Mouse (Mus musculus) stomach, postnatal 0 days (tissue): Measurements from ENCODE around the gene Fgd4. TPM values are rescaled to one million over a fixed set of nuclear protein-coding genes. Genes with fewer than 3 reads are reported as not detected.
"Not testable (repeated sequence)": the region's sequence is repeated elsewhere in the genome, so short reads cannot be mapped to it uniquely, and the experiment has no call there.

Source experiments
- ATAC-seq: fragments of 200-750 bp; cut with Nextera tagmentation; 2 replicates; pipeline ENCODE4 v1.8.0; 2017; ENCODE audit not compliant: low FRiP score, low TSS enrichment
- DNase-seq: peaks from one replicate; pipeline ENCODE4 v3.0.0-alpha.2; 2016; ENCODE audit warnings: low spot score
- H3K27ac ChIP-seq: fragments of 300-500 bp; sonication (generic); replicated peaks from 2 replicates; pipeline ENCODE4 v1.5.1; 2014; ENCODE audit warnings: mild to moderate bottlenecking, control low read depth
- H3K27me3 ChIP-seq: fragments of 300-500 bp; sonication (generic); 2 replicates; pipeline ENCODE4 v1.6.1; 2014; ENCODE audit warnings: low read length; ENCODE audit not compliant: control insufficient read depth, insufficient read depth
- H3K36me3 ChIP-seq: fragments of 300-500 bp; sonication (generic); 2 replicates; pipeline ENCODE4 v1.6.1; 2014; ENCODE audit warnings: low read length, mixed read lengths; ENCODE audit not compliant: control insufficient read depth, insufficient read depth
- H3K4me1 ChIP-seq: fragments of 300-500 bp; sonication (generic); replicated peaks from 2 replicates; pipeline ENCODE4 v1.6.1; 2014; ENCODE audit warnings: antibody characterized with exemption; ENCODE audit not compliant: control insufficient read depth, insufficient read depth
- H3K4me2 ChIP-seq: fragments of 300-500 bp; sonication (generic); replicated peaks from 2 replicates; pipeline ENCODE4 v1.6.1; 2014; ENCODE audit warnings: low read depth, mild to moderate bottlenecking, control low read depth, moderate library complexity
- H3K4me3 ChIP-seq: fragments of 300-500 bp; sonication (generic); 2 replicates; pipeline ENCODE4 v1.5.1; 2014; ENCODE audit warnings: low read depth, low read length, control low read depth
- H3K9ac ChIP-seq: fragments of 300-500 bp; sonication (generic); 2 replicates; pipeline ENCODE4 v1.6.1; 2014; ENCODE audit warnings: mild to moderate bottlenecking, low read length, control low read depth, mixed read lengths
- H3K9me3 ChIP-seq: fragments of 300-500 bp; sonication (generic); 2 replicates; pipeline ENCODE4 v1.6.1; 2016; ENCODE audit warnings: low read length; ENCODE audit not compliant: control insufficient read depth
- CTCF ChIP-seq: IDR thresholded peaks from 2 replicates; pipeline ENCODE4 v1.5.1; 2016; ENCODE audit warnings: antibody characterized with exemption, low read depth, mild to moderate bottlenecking, moderate library complexity
- EP300 ChIP-seq: optimal IDR thresholded peaks from 2 replicates; pipeline ENCODE3; 2016; ENCODE audit warnings: antibody characterized with exemption
- WGBS: fragments of 180-500 bp; shearing (Covaris S2); extraction: QIAGEN DNeasy Blood & Tissue Kit; methylation state at CpG from one replicate; pipeline ENCODE4 v1.1.7; 2014; 5-methylcytosine and 5-hydroxymethylcytosine counted together
- polyA plus RNA-seq: library from polyadenylated mRNA; unstranded; fragments of >200 nt; fragmentation: Nextera tagmentation; extraction: Ambion mirVana; gene quantifications from 2 replicates; pipeline ENCODE4 v1.2.1, GENCODE M21; 2015

Fgd4 gene
- polyA plus RNA-seq, 1 experiment from 2014 or later, result 4.6 TPM

GRCm38 (mm10) chr16:16484601-16485000 is 115.7 kb downstream of the Fgd4 start:
- DNase-seq, result no peak
- ATAC-seq, result no peak
- TF ChIP-seq CTCF (no peak), EP300 (no peak)
- no peak overlapping the region for H3K4me2 ChIP-seq
- H3K4me1 ChIP-seq, result no peaks in the 10 kb centered on the region
- H3K27me3 ChIP-seq, result no peaks in the 10 kb centered on the region
- WGBS, result 41% methylated on average over 4 of the region's 4 CpGs
- no peak overlapping the region for H3K4me3 ChIP-seq
- H3K36me3 ChIP-seq, result peaks cover 3% of the 10 kb centered on the region; the same call in 1 of the 2 replicates
- no peak overlapping the region for H3K27ac ChIP-seq
- no peaks in the 10 kb centered on the region for H3K9me3 ChIP-seq
- no peak overlapping the region for H3K9ac ChIP-seq

GRCm38 (mm10) chr16:16473451-16473850 is 126.9 kb downstream of the Fgd4 start:
- not testable (repeated sequence) for H3K9ac ChIP-seq, H3K9me3 ChIP-seq, H3K4me2 ChIP-seq, H3K4me1 ChIP-seq, DNase-seq, H3K36me3 ChIP-seq, H3K27me3 ChIP-seq, ATAC-seq, H3K27ac ChIP-seq, H3K4me3 ChIP-seq
- WGBS, result 94% methylated on average over 10 of the region's 10 CpGs

DNA sequence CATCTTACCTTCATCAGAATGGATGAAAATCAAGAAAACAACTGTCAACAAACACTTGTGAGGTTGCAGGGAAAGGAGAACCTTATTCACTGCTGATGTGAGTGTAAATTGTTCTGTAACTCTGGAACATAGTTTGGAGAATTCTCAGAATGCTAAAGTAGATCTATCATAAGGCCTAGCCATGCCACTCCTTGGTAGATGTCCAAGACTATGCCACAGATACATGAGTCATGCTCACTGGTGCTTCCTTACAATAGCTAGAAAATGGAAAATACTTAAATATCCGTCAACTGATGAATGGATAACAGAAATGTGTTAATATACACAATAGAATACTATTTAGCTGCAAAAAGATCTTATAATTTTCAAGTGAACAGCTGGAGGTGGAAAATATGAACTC is 150.3 kb downstream of the Fgd4 start:
- TF ChIP-seq EP300 (no peak), CTCF (no peak)

DNA sequence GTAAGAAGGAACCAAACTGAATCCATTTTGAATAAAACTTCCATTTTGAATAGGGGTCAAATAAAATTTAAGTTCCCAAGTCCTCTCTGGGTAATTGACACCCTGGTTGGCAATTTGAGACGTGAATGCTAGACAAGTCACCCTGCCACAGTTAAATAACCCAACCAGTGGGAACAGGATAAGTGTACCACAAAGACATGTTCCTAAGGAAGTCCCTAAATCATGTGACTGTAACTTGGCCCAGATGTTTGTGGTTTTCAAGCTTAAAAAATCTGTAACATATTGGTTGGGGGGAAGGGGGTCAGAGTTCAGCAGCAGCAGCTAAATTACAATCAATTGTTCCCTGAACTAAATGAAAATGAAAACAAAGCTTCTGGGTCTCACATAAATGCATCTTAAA is 161.9 kb downstream of the Fgd4 start:
- H3K36me3 ChIP-seq, result no peaks in the 10 kb centered on the region
- no peak overlapping the region for H3K4me2 ChIP-seq
- H3K4me3 ChIP-seq, result no peak overlapping the region
- H3K9me3 ChIP-seq, result no peaks in the 10 kb centered on the region
- H3K27ac ChIP-seq, result no peak overlapping the region
- no peaks in the 10 kb centered on the region for H3K27me3 ChIP-seq
- WGBS, result 60% methylated on average over 1 of the region's 1 CpGs
- TF ChIP-seq EP300 (no peak), CTCF (no peak)
- no peaks in the 10 kb centered on the region for H3K4me1 ChIP-seq
- DNase-seq, result no peak
- ATAC-seq, result no peak
- no peak overlapping the region for H3K9ac ChIP-seq

More for the DNA sequence above, 150.3 kb downstream of the Fgd4 start:
- H3K27ac ChIP-seq, result no peak overlapping the region
- no peak overlapping the region for H3K4me2 ChIP-seq
- no peak overlapping the region for H3K4me3 ChIP-seq
- H3K9ac ChIP-seq, result no peak overlapping the region
- H3K9me3 ChIP-seq, result no peaks in the 10 kb centered on the region
- DNase-seq, result no peak
- H3K4me1 ChIP-seq, result no peaks in the 10 kb centered on the region
- ATAC-seq, result no peak
- 63% methylated on average over 1 of the region's 1 CpGs for WGBS
- no peaks in the 10 kb centered on the region for H3K27me3 ChIP-seq
- H3K36me3 ChIP-seq, result no peaks in the 10 kb centered on the region

- Histone ChIP-seq H3K9ac (no peak overlapping the region), H3K27ac (no peak overlapping the region), H3K4me3 (no peak overlapping the region), H3K36me3 (0 out of 2 replicates have a peak, but pooled peaks cover 5% of the 10 kb centered on the region), H3K4me1 (no peaks in the 10 kb centered on the region), H3K27me3 (no peaks in the 10 kb centered on the region), H3K4me2 (no peak overlapping the region), H3K9me3 (no peaks in the 10 kb centered on the region)
- no peak for ATAC-seq
- TF ChIP-seq EP300, result no peak
- TF ChIP-seq CTCF, result no peak
- DNase-seq, result no peak
- WGBS, result 89% methylated on average over 2 of the region's 2 CpGs
These were observed 177.9 kb downstream of the Fgd4 start for GRCm38 (mm10) chr16:16422456-16422855.

GRCm38 (mm10) chr16:16367217-16367616 is 233.1 kb downstream of the Fgd4 start:
- H3K4me2 ChIP-seq, result not testable (repeated sequence)

More at GRCm38 (mm10) chr16:16367217-16367616, 233.1 kb downstream of the Fgd4 start:
- 51% methylated on average over 8 of the region's 9 CpGs for WGBS
- H3K27ac ChIP-seq, H3K4me1 ChIP-seq, H3K27me3 ChIP-seq, H3K4me3 ChIP-seq, H3K9me3 ChIP-seq, H3K9ac ChIP-seq, H3K36me3 ChIP-seq: not testable (repeated sequence)
- DNase-seq (peak; percentile 57), ATAC-seq (peak; percentile 93)

Other genes starting within 250 kb of the Fgd4 start
- gene Dnm1l, start 241.6 kb downstream of the Fgd4 start, polyA plus RNA-seq, result 30.8 and 34.0 TPM in 2 replicates
- not detected in 2 replicates for gene Olfr19, start 75.9 kb upstream of the Fgd4 start, polyA plus RNA-seq
- 0.17 and 0.45 TPM in 2 replicates for gene Spag6l, start 228.9 kb upstream of the Fgd4 start, polyA plus RNA-seq